Comparison of ENCODE assay signal across 8 mouse cellular contexts in the genomic region with DNA sequence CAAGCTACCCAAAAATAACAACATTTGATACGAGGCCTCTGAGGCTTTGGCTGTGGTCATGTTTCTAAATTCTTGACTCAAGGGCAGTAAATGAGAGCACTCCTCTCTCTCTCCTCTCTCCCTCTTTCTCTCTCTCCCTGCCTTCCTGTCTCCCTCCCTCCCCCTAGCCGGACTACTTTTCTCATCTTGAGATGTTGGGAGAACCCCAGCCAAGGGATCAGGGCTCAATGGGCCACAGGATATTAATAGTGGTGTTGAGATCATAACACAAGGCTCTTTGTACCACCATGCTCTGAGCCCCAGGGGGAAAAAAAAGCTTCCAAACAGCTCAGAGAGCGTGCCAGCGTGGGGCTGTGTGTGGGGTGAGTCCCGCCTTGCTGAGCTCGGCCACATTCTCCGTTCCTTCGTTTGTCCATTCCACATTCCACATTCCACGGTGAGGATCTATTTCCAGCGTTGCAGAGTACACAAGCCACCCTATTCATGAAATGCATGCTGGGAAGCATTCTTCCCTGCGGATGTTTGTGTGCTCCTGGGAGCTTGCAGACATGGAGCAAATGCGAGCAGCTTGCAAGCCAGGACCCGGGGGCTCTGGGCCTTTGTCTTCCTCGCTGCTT. TPM values are rescaled to one million over a fixed set of nuclear protein-coding genes. Genes with fewer than 3 reads are reported as not detected.
DNase-seq lines count a peak whose midpoint lies in the region; TF ChIP-seq lines count a peak whose summit lies in the region.

No protein-coding gene starts in this region.

- intact Hi-C loops in left cerebral cortex, adult 2 months (cut with DNase I): loop anchor here (2.0 kb wide), 1 partner anchor 50 kb away; no protein-coding TSS in a partner anchor

- TF ChIP-seq CTCF in left cerebral cortex, adult 2 months (IDR thresholded peaks at IDR 0.05): no peak; the same call in 1 of the 2 replicates
- TF ChIP-seq CTCF in lung, adult 2 months (IDR thresholded peaks at IDR 0.05; ENCODE audit: insufficient read depth, low read length): no peak

- no peak overlapping the region; the same call in 1 of the 2 replicates for H3K4me3 ChIP-seq in left cerebral cortex, adult 2 months
- H3K4me3 ChIP-seq in lung, adult 2 months (replicated peaks; ENCODE audit: extremely low read depth, low read depth, low read length): no peak overlapping the region

- DNase-seq in left cerebral cortex, adult 2 months (ENCODE audit: extremely low spot score in 1 of 2, low spot score in 2 of 2): peak in 1 of 2 experiments; percentile 44
- DNase-seq in left cerebral cortex, adult 11 months (ENCODE audit: low spot score): no peak
- DNase-seq in embryo, embryonic 9.5 days (ENCODE audit: extremely low spot score): peak; percentile 62
- peak; percentile 84 to 87 for DNase-seq in heart, adult 18-20 months
- DNase-seq in kidney, adult 11 months: peak; percentile 67
- DNase-seq in lung, adult 2 months: peak; percentile 65
- DNase-seq in retina, postnatal 1 day: peak; percentile 91
- DNase-seq in T-cell, adult 2 months (ENCODE audit: low spot score): no peak

- WGBS in lung, adult 2 months: 9% methylated on average over 14 of the region's 14 CpGs

- H3K27ac ChIP-seq in left cerebral cortex, adult 2 months: peak overlapping the region; percentile 74

- TF ChIP-seq POLR2A in lung, adult 2 months (IDR thresholded peaks at IDR 0.05; ENCODE audit: borderline replicate concordance, extremely low read depth, low read depth, low read length): peak; percentile 45; the same call in 1 of the 2 replicates

- peaks cover 17% of the 10 kb centered on the region for H3K4me1 ChIP-seq in lung, adult 2 months (ENCODE audit: control insufficient read depth, insufficient read depth, low read length)

RNA-seq across cellular contexts. Expression of a gene that starts 27.2 kb away (rescaled TPM):
- total RNA-seq in left cerebral cortex, adult 2 months (2021): 10 to 100 TPM; 63.9 to 78.4 TPM
- 100 to 1,000 TPM; 101 to 128 TPM for total RNA-seq in heart, adult 18-20 months (2021)
- polyA plus RNA-seq in lung, adult 2 months (2012; rRNA removed): 81.2 and 127 TPM in 2 replicates

Comparison
In these comparisons a context has a peak if more than half of its experiments do, and no peak if none do; other contexts are left out.
1. DNase-seq: peak in embryo, embryonic 9.5 days (single experiment), heart, adult 18-20 months (2 of 2), kidney, adult 11 months (single experiment), lung, adult 2 months (single experiment) and retina, postnatal 1 day (single experiment); none in left cerebral cortex, adult 11 months (single experiment) and T-cell, adult 2 months (single experiment).